Mouse (Mus musculus) small intestine, adult 2 months (tissue): ENCODE measurements around the gene Il34.

Experiments
- CTCF ChIP-seq: fragments of 200-500 bp; IDR thresholded peaks from 2 replicates; pipeline ENCODE4 v1.5.1; 2012; ENCODE audit warnings: low read depth, mild to moderate bottlenecking, control low read depth, inconsistent platforms, low read length, moderate library complexity, mixed read lengths; ENCODE audit not compliant: insufficient replicate concordance, insufficient read length; ENCODE audit errors: extremely low read depth
- POLR2A ChIP-seq: fragments of 200-500 bp; IDR thresholded peaks from 2 replicates; pipeline ENCODE4 v1.6.1; 2012; ENCODE audit warnings: low read depth, mild to moderate bottlenecking, control low read depth, inconsistent platforms, low read length, moderate library complexity

DNA sequence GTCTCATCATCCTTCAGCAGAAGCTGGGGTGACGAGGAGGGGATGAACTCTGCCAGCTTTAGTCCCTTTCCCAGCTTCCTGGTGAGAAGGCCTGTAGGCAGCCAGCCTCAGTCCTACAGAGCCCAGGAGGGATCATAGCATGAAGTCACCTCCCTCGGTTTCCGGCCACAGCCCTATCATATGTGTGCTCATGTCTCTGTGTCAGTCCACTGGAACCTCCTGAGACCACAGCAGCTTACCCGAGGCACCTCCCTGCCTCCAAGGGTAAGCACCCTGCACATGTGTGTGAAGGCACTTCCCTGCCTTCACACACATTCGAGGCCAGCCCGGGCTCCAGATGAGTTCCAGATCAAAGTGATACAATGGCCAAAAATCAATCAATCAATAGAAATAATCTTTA is 15.5 kb downstream of the Il34 start:
- no peak for TF ChIP-seq CTCF
- no peak for TF ChIP-seq POLR2A
